Mouse (Mus musculus) small intestine, adult 10 weeks (tissue): ENCODE results near the gene Igsf9b. TPM values are rescaled to one million over a fixed set of nuclear protein-coding genes. Genes with fewer than 3 reads are reported as not detected.

ENCODE experiments used
- polyA plus RNA-seq: library from polyadenylated mRNA; stranded (reverse); fragments of 350-450 nt; fragmentation: Illumina TruSeq; extraction: RNeasy Lipid Tissue Mini Kit (QIAGEN cat#74804); gene quantifications from one replicate; pipeline ENCODE4 v1.2.3, GENCODE M21; 2014; ENCODE audit warnings: low replicate concordance

Gene Igsf9b
- polyA plus RNA-seq = 1.0 TPM

GRCm38 (mm10) chr9:27298411-27299285, at the start of gene Igsf9b:
Igsf9b (plus strand) TSS chr9:27299204.

GRCm38 (mm10) chr9:27396500-27396899, 97.5 kb downstream of the Igsf9b start, which contains the start of gene Spata19:
Spata19 (plus strand) TSS chr9:27396800.

Other genes starting within 250 kb of the Igsf9b start
- 6.5 TPM for gene Jam3, start 143.8 kb upstream of the Igsf9b start, polyA plus RNA-seq
- not detected for gene Spata19, start 97.6 kb downstream of the Igsf9b start, polyA plus RNA-seq